Mouse (Mus musculus): ENCODE measurements around the gene Cfap70. TPM values are rescaled to one million over a fixed set of nuclear protein-coding genes. Genes with fewer than 3 reads are reported as not detected.

The Cfap70 gene
- 0.29 and 0.90 TPM in 2 replicates for polyA plus RNA-seq (2016; fragmentation: Nextera tagmentation; extraction: Ambion mirVana)

GRCm38 (mm10) chr14:20451765-20452331 lies at the start of gene Cfap70:
Gene Cfap70 (minus strand): TSS chr14:20452226.
- Histone ChIP-seq H3K36me3 (peaks cover 6% of the 10 kb centered on the region), H3K27me3 (ENCODE audit: low read depth, poor library complexity, severe bottlenecking) (no peaks in the 10 kb centered on the region), H3K27ac (peak within 1 kb of the TSS; percentile 28; the same call in 1 of the 2 replicates), H3K4me3 (peak within 1 kb of the TSS; percentile 51), H3K9me3 (replicated peaks) (no peaks in the 10 kb centered on the region), H3K4me1 (peaks cover 5% of the 10 kb centered on the region)
- peak; percentile 70 for DNase-seq (ENCODE audit: low spot score)
- 2% methylated on average over 15 of the region's 15 CpGs for WGBS

- H3K4me1 ChIP-seq = no peaks in the 10 kb centered on the region
- no peak for DNase-seq (ENCODE audit: low spot score)
- H3K27me3 ChIP-seq (ENCODE audit: low read depth, poor library complexity, severe bottlenecking) = no peaks in the 10 kb centered on the region
- no peak overlapping the region for H3K27ac ChIP-seq
- no peaks in the 10 kb centered on the region for H3K9me3 ChIP-seq (replicated peaks)
- WGBS = 90% methylated on average over 3 of the region's 3 CpGs
- no peak overlapping the region for H3K4me3 ChIP-seq
- H3K36me3 ChIP-seq = peaks cover 73% of the 10 kb centered on the region
Measured at GRCm38 (mm10) chr14:20499982-20500381, 48.0 kb upstream of the Cfap70 start.

GRCm38 (mm10) chr14:20496603-20497002 lies 44.6 kb upstream of the Cfap70 start, which contains the start of gene Mss51:
Gene Mss51 (minus strand): TSS chr14:20496901.
- Histone ChIP-seq H3K27me3 (ENCODE audit: low read depth, poor library complexity, severe bottlenecking) (no peaks in the 10 kb centered on the region), H3K9me3 (replicated peaks) (no peaks in the 10 kb centered on the region), H3K27ac (no peak within 1 kb of the TSS), H3K4me1 (no peaks in the 10 kb centered on the region), H3K36me3 (peaks cover 80% of the 10 kb centered on the region), H3K4me3 (no peak within 1 kb of the TSS)
- WGBS = 76% methylated on average over 2 of the region's 2 CpGs
- no peak for DNase-seq (ENCODE audit: low spot score)

GRCm38 (mm10) chr14:20486031-20486430 lies 34.0 kb upstream of the Cfap70 start:
- H3K9me3 ChIP-seq (replicated peaks) = no peaks in the 10 kb centered on the region
- no peak overlapping the region for H3K4me3 ChIP-seq
- H3K27me3 ChIP-seq (ENCODE audit: low read depth, poor library complexity, severe bottlenecking) = no peaks in the 10 kb centered on the region
- peaks cover 44% of the 10 kb centered on the region for H3K36me3 ChIP-seq
- 95% methylated on average over 5 of the region's 5 CpGs for WGBS
- no peaks in the 10 kb centered on the region for H3K4me1 ChIP-seq
- H3K27ac ChIP-seq = no peak overlapping the region
- DNase-seq (ENCODE audit: low spot score) = no peak

GRCm38 (mm10) chr14:20482051-20482751 lies 30.2 kb upstream of the Cfap70 start:
- DNase-seq (ENCODE audit: low spot score) = no peak
- 89% methylated on average over 7 of the region's 7 CpGs for WGBS
- H3K27ac ChIP-seq = no peak overlapping the region
- peaks cover 27% of the 10 kb centered on the region for H3K4me1 ChIP-seq
- no peaks in the 10 kb centered on the region for H3K9me3 ChIP-seq (replicated peaks)
- H3K4me3 ChIP-seq = no peak overlapping the region
- H3K27me3 ChIP-seq (ENCODE audit: low read depth, poor library complexity, severe bottlenecking) = no peaks in the 10 kb centered on the region
- peaks cover 21% of the 10 kb centered on the region for H3K36me3 ChIP-seq

- H3K27ac ChIP-seq = no peak overlapping the region
- H3K4me3 ChIP-seq = no peak overlapping the region
- no peak for DNase-seq (ENCODE audit: low spot score)
- peaks cover 36% of the 10 kb centered on the region for H3K4me1 ChIP-seq
- H3K36me3 ChIP-seq = peaks cover 16% of the 10 kb centered on the region
- 18% methylated on average over 5 of the region's 5 CpGs for WGBS
- no peaks in the 10 kb centered on the region for H3K27me3 ChIP-seq (ENCODE audit: low read depth, poor library complexity, severe bottlenecking)
- H3K9me3 ChIP-seq (replicated peaks) = no peaks in the 10 kb centered on the region
Measured at GRCm38 (mm10) chr14:20481211-20481610, 29.2 kb upstream of the Cfap70 start.

- no peak overlapping the region; the same call in 1 of the 2 replicates for H3K27ac ChIP-seq
Measured at GRCm38 (mm10) chr14:20480195-20480579, 28.2 kb upstream of the Cfap70 start.

GRCm38 (mm10) chr14:20479291-20480194 lies 27.5 kb upstream of the Cfap70 start, which contains the start of gene Anxa7:
Gene Anxa7 (minus strand): TSS chr14:20480133.
- no peaks in the 10 kb centered on the region for H3K9me3 ChIP-seq (replicated peaks)
- H3K36me3 ChIP-seq = peaks cover 9% of the 10 kb centered on the region
- no peaks in the 10 kb centered on the region for H3K27me3 ChIP-seq (ENCODE audit: low read depth, poor library complexity, severe bottlenecking)
- peaks cover 38% of the 10 kb centered on the region for H3K4me1 ChIP-seq
- WGBS = 1% methylated on average over 48 of the region's 48 CpGs
- H3K4me3 ChIP-seq = peak within 1 kb of the TSS; percentile 85
- peak; percentile 83 for DNase-seq (ENCODE audit: low spot score)
- peak within 1 kb of the TSS; percentile 85 for H3K27ac ChIP-seq

More at GRCm38 (mm10) chr14:20480195-20480579, 28.2 kb upstream of the Cfap70 start:
- no peaks in the 10 kb centered on the region for H3K27me3 ChIP-seq (ENCODE audit: low read depth, poor library complexity, severe bottlenecking)
- no peak for DNase-seq (ENCODE audit: low spot score)
- 56% methylated on average over 1 of the region's 1 CpGs for WGBS
- no peaks in the 10 kb centered on the region for H3K9me3 ChIP-seq (replicated peaks)
- peak overlapping the region; percentile 85 for H3K4me3 ChIP-seq
- H3K4me1 ChIP-seq = peaks cover 36% of the 10 kb centered on the region
- H3K36me3 ChIP-seq = peaks cover 15% of the 10 kb centered on the region

- 7% methylated on average over 7 of the region's 7 CpGs for whole genome bisulfite sequencing
- Histone ChIP-seq H3K4me3 (peak overlapping the region; percentile 85), H3K27me3 (ENCODE audit: low read depth, poor library complexity, severe bottlenecking) (no peaks in the 10 kb centered on the region), H3K27ac (peak overlapping the region; percentile 38; the same call in 1 of the 2 replicates), H3K36me3 (peaks cover 1% of the 10 kb centered on the region), H3K4me1 (peaks cover 42% of the 10 kb centered on the region), H3K9me3 (replicated peaks) (no peaks in the 10 kb centered on the region)
- no peak for DNase-seq (ENCODE audit: low spot score)
Measured at GRCm38 (mm10) chr14:20478801-20479200, 26.8 kb upstream of the Cfap70 start.

- Histone ChIP-seq H3K27ac (no peak overlapping the region), H3K36me3 (no peaks in the 10 kb centered on the region; the same call in 1 of the 2 replicates), H3K4me3 (peak overlapping the region; percentile 85), H3K27me3 (ENCODE audit: low read depth, poor library complexity, severe bottlenecking) (no peaks in the 10 kb centered on the region), H3K9me3 (replicated peaks) (no peaks in the 10 kb centered on the region), H3K4me1 (peaks cover 42% of the 10 kb centered on the region)
- no peak for DNase-seq (ENCODE audit: low spot score)
- 43% methylated on average over 3 of the region's 3 CpGs for WGBS
Measured at GRCm38 (mm10) chr14:20478385-20478784, 26.4 kb upstream of the Cfap70 start.

- H3K27ac ChIP-seq = no peak overlapping the region
- no peaks in the 10 kb centered on the region for H3K36me3 ChIP-seq
- peaks cover 42% of the 10 kb centered on the region for H3K4me1 ChIP-seq
- WGBS = 20% methylated on average over 4 of the region's 4 CpGs
- no peaks in the 10 kb centered on the region for H3K9me3 ChIP-seq (replicated peaks)
- DNase-seq (ENCODE audit: low spot score) = no peak
- H3K27me3 ChIP-seq (ENCODE audit: low read depth, poor library complexity, severe bottlenecking) = no peaks in the 10 kb centered on the region
- no peak overlapping the region for H3K4me3 ChIP-seq
Measured at GRCm38 (mm10) chr14:20477261-20478025, 25.4 kb upstream of the Cfap70 start.

- Histone ChIP-seq H3K36me3 (peaks cover 56% of the 10 kb centered on the region), H3K9me3 (replicated peaks) (no peaks in the 10 kb centered on the region), H3K4me3 (no peak overlapping the region), H3K4me1 (no peaks in the 10 kb centered on the region), H3K27me3 (ENCODE audit: low read depth, poor library complexity, severe bottlenecking) (no peaks in the 10 kb centered on the region), H3K27ac (no peak overlapping the region)
- DNase-seq (ENCODE audit: low spot score) = no peak
- 78% methylated on average over 14 of the region's 14 CpGs for WGBS
Measured at GRCm38 (mm10) chr14:20460216-20460615, 8.2 kb upstream of the Cfap70 start.
